Mouse (Mus musculus) stomach, postnatal 0 days (tissue): ENCODE measurements at regions not wholly inside any gene's neighbourhood (a gene's known extent, or its start where the extent isn't known, plus 50 kb on each side); places are given as distances from the start of the nearest gene placed in this dataset.
A peak's percentile ranks its signal among the peaks of the same experiment; 100 is the strongest.

Experiments
- ATAC-seq: fragments of 200-750 bp; cut with Nextera tagmentation; 2 replicates; pipeline ENCODE4 v1.8.0; 2017; ENCODE audit not compliant: low FRiP score, low TSS enrichment
- DNase-seq: peaks from one replicate; pipeline ENCODE4 v3.0.0-alpha.2; 2016; ENCODE audit warnings: low spot score
- H3K27ac ChIP-seq: fragments of 300-500 bp; sonication (generic); replicated peaks from 2 replicates; pipeline ENCODE4 v1.5.1; 2014; ENCODE audit warnings: mild to moderate bottlenecking, control low read depth
- H3K27me3 ChIP-seq: fragments of 300-500 bp; sonication (generic); 2 replicates; pipeline ENCODE4 v1.6.1; 2014; ENCODE audit warnings: low read length; ENCODE audit not compliant: control insufficient read depth, insufficient read depth
- H3K36me3 ChIP-seq: fragments of 300-500 bp; sonication (generic); 2 replicates; pipeline ENCODE4 v1.6.1; 2014; ENCODE audit warnings: low read length, mixed read lengths; ENCODE audit not compliant: control insufficient read depth, insufficient read depth
- H3K4me1 ChIP-seq: fragments of 300-500 bp; sonication (generic); replicated peaks from 2 replicates; pipeline ENCODE4 v1.6.1; 2014; ENCODE audit warnings: antibody characterized with exemption; ENCODE audit not compliant: control insufficient read depth, insufficient read depth
- H3K4me2 ChIP-seq: fragments of 300-500 bp; sonication (generic); replicated peaks from 2 replicates; pipeline ENCODE4 v1.6.1; 2014; ENCODE audit warnings: low read depth, mild to moderate bottlenecking, control low read depth, moderate library complexity
- H3K4me3 ChIP-seq: fragments of 300-500 bp; sonication (generic); 2 replicates; pipeline ENCODE4 v1.5.1; 2014; ENCODE audit warnings: low read depth, low read length, control low read depth
- H3K9ac ChIP-seq: fragments of 300-500 bp; sonication (generic); 2 replicates; pipeline ENCODE4 v1.6.1; 2014; ENCODE audit warnings: mild to moderate bottlenecking, low read length, control low read depth, mixed read lengths
- H3K9me3 ChIP-seq: fragments of 300-500 bp; sonication (generic); 2 replicates; pipeline ENCODE4 v1.6.1; 2016; ENCODE audit warnings: low read length; ENCODE audit not compliant: control insufficient read depth
- CTCF ChIP-seq: IDR thresholded peaks from 2 replicates; pipeline ENCODE4 v1.5.1; 2016; ENCODE audit warnings: antibody characterized with exemption, low read depth, mild to moderate bottlenecking, moderate library complexity
- EP300 ChIP-seq: optimal IDR thresholded peaks from 2 replicates; pipeline ENCODE3; 2016; ENCODE audit warnings: antibody characterized with exemption
- WGBS: fragments of 180-500 bp; shearing (Covaris S2); extraction: QIAGEN DNeasy Blood & Tissue Kit; methylation state at CpG from one replicate; pipeline ENCODE4 v1.1.7; 2014; 5-methylcytosine and 5-hydroxymethylcytosine counted together

DNA sequence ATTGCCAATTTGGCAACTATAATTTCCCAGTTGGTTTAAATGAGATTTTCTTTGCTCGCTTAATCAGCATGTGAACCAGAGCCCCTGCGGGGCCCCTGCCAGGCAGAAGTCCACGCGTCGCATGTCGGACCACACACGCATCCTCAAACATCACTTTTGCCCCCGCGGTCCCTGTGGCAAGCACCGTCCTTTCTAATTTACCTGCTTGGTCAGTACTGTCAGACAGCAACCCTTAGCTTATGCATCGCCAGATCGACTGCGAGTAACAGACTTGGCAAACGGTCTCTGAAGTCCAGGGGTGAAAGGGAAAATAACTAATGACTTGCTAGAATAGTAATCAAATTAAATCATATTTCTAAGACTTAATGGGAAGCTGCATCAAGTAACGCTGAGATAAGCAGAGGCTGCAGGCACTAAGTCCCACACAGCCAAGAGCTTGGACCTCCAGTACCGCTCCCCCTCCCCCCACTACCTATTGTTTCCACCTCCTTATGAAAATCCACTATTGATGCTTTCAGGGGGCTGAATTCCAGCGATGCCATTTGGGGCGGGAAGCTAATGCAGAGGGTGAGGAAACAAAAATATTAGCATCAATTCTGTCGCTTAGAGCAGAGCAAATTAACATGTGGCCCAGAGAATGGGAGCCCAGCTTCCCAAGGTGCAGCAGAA is 142.0 kb upstream of the Cntnap4 start:
- 58% methylated on average over 19 of the region's 19 CpGs for WGBS
- no peak for DNase-seq
- no peaks in the 10 kb centered on the region for H3K27me3 ChIP-seq
- H3K4me1 ChIP-seq = no peaks in the 10 kb centered on the region
- no peaks in the 10 kb centered on the region for H3K9me3 ChIP-seq
- no peak overlapping the region for H3K4me2 ChIP-seq
- H3K9ac ChIP-seq = no peak overlapping the region
- no peaks in the 10 kb centered on the region for H3K36me3 ChIP-seq
- H3K27ac ChIP-seq = no peak overlapping the region
- ATAC-seq = no peak
- no peak overlapping the region for H3K4me3 ChIP-seq
- TF ChIP-seq EP300 = no peak
- no peak for TF ChIP-seq CTCF

DNA sequence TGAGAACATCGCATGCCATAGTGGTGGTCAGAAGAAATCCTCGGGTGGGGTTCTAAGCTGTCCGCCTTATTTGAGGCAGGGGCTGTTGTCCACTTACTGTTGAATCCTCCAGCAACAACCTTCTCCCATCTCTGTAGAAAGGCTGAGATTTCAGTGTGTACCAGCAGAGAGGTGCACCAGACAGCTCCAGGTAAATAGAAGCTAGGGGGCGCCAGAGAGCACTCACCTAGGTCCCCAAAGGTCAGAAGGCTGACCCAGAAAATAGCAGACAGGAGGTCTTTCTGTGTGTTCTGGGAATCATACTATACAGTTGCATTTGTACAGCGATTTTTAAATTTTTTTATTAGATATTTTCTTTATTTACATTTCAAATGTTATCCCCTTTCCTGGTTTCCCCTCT is 157.9 kb upstream of the Cntnap4 start:
- Histone ChIP-seq H3K4me3 (no peak overlapping the region), H3K9me3 (no peaks in the 10 kb centered on the region), H3K9ac (no peak overlapping the region), H3K4me1 (no peaks in the 10 kb centered on the region), H3K36me3 (no peaks in the 10 kb centered on the region), H3K27me3 (no peaks in the 10 kb centered on the region), H3K27ac (no peak overlapping the region), H3K4me2 (no peak overlapping the region)
- no peak for TF ChIP-seq EP300
- TF ChIP-seq CTCF = no peak
- DNase-seq = no peak
- ATAC-seq = no peak
- WGBS = 87% methylated on average over 5 of the region's 5 CpGs

DNA sequence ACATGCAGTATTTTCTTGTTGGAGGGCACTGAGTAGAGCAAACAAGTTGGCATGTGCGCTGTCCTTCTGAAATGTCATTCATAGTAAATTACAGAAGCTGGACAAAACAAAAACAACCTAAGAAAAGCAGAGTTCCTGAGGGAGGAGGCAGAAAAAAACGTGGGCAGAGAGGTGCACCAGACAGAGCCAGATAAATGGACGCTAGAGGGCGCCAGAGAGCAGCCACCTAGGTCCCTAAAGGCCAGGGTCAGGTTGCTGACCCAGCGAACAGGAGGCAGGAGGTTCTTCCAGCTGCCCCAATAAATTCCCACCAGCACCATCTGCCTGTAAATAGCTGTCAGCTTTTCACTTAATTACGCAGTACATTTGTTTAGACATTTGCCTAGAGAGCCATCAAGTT is 158.6 kb upstream of the Cntnap4 start:
- H3K27ac ChIP-seq = no peak overlapping the region
- H3K4me1 ChIP-seq = no peaks in the 10 kb centered on the region
- H3K9ac ChIP-seq = no peak overlapping the region
- peak; percentile 67 for TF ChIP-seq CTCF
- no peak for TF ChIP-seq EP300
- H3K4me3 ChIP-seq = no peak overlapping the region
- H3K27me3 ChIP-seq = no peaks in the 10 kb centered on the region
- H3K36me3 ChIP-seq = no peaks in the 10 kb centered on the region
- no peak for ATAC-seq
- H3K9me3 ChIP-seq = no peaks in the 10 kb centered on the region
- 17% methylated on average over 6 of the region's 6 CpGs for WGBS
- DNase-seq = peak; percentile 35
- H3K4me2 ChIP-seq = no peak overlapping the region

DNA sequence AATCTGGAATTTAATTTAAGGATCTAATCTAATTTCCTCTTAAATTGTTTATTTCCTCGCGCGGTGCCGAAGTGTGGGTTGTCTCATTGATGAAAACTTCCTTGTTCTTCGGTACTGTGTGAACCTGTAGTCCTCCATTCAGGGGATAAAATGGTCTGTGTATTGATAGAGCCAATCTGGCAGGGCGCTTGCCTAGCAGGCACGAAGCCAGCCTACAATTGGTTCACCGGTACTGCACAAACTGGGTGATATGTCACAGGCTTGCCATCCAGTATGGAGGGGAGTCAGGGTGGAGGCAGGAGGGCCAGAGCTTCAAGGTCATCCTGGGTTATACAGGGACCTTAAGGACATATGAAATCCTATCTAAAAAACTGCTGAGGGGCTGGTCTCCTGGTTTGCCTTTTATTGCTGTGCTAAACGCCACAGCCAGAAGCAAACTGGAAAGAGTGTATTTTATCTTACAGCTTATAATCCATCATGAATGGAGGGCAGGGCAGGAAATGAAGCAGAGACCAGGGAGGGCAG is 161.6 kb upstream of the Cntnap4 start:
- Histone ChIP-seq H3K9ac (no peak overlapping the region), H3K27ac (no peak overlapping the region), H3K4me3 (no peak overlapping the region), H3K4me1 (no peaks in the 10 kb centered on the region), H3K4me2 (no peak overlapping the region), H3K9me3 (no peaks in the 10 kb centered on the region), H3K36me3 (no peaks in the 10 kb centered on the region), H3K27me3 (no peaks in the 10 kb centered on the region)
- no peak for TF ChIP-seq EP300
- no peak for TF ChIP-seq CTCF
- WGBS = 78% methylated on average over 9 of the region's 9 CpGs
- ATAC-seq = no peak
- no peak for DNase-seq

DNA sequence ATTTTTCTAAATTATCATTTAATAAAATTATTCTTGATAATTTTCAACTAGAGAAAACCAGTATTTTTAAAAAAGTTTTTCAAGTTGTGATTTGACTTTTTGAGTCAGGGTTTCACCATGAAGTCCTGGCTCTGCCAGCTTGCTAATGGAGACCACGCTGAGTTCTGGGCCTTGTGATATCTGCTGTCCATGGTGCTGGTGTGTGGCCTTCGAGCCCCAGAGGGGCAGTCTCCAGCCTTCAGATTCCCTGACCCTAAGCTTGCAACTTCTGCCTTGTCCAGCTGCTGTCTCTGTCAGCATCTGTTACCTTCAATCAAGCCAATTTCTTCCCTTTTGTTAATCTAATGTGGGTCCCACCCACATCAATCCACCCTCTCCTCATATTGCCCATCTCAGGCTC is 165.8 kb upstream of the Cntnap4 start:
- Histone ChIP-seq H3K36me3 (no peaks in the 10 kb centered on the region), H3K4me2 (no peak overlapping the region), H3K27ac (no peak overlapping the region), H3K9me3 (no peaks in the 10 kb centered on the region), H3K9ac (no peak overlapping the region), H3K4me3 (no peak overlapping the region), H3K4me1 (no peaks in the 10 kb centered on the region), H3K27me3 (no peaks in the 10 kb centered on the region)
- WGBS = 9% methylated on average over 2 of the region's 2 CpGs
- DNase-seq (no peak), ATAC-seq (no peak)
- TF ChIP-seq CTCF (no peak), EP300 (no peak)

DNA sequence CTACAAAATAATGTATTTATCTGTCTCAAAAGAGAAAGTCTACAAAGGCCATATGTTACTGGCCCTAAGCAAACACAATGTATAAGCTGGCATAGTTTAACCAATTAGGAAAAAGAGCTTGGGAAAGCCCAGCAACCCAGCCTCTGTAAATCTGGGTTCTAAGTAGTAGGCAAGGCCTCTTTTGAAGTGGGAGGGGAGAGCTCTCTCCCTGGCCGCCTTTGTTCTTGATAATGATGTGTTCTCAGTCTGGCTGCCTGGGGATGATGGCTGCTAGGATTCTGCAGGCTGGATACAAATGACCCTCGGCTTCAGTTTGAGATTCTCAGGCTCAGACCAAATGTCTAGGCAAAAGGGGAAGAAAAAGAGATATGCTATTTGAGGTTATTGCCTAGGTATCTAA is 172.4 kb upstream of the Cntnap4 start:
- DNase-seq (no peak), ATAC-seq (no peak)
- no peaks in the 10 kb centered on the region for H3K36me3 ChIP-seq
- H3K27ac ChIP-seq = no peak overlapping the region
- no peak overlapping the region for H3K4me2 ChIP-seq
- no peak overlapping the region for H3K4me3 ChIP-seq
- no peak overlapping the region for H3K9ac ChIP-seq
- H3K27me3 ChIP-seq = no peaks in the 10 kb centered on the region
- 32% methylated on average over 2 of the region's 2 CpGs for WGBS
- H3K4me1 ChIP-seq = no peaks in the 10 kb centered on the region
- no peak for TF ChIP-seq EP300
- TF ChIP-seq CTCF = no peak
- H3K9me3 ChIP-seq = no peaks in the 10 kb centered on the region
